Mouse (Mus musculus) cortical plate, adult 2 months (tissue): ENCODE measurements at regions not wholly inside any gene's neighbourhood (a gene's known extent, or its start where the extent isn't known, plus 50 kb on each side); places are given as distances from the start of the nearest gene placed in this dataset.

Source experiments
- CTCF ChIP-seq: fragments of 200-500 bp; IDR thresholded peaks from 2 replicates; pipeline ENCODE4 v1.5.1; 2011; ENCODE audit warnings: mild to moderate bottlenecking, control low read depth, low read length; ENCODE audit not compliant: insufficient read depth; ENCODE audit errors: extremely low read depth
- POLR2A ChIP-seq: fragments of 200-500 bp; IDR thresholded peaks from 2 replicates; pipeline ENCODE4 v1.6.1; 2011; ENCODE audit warnings: mild to moderate bottlenecking, low read length, control low read depth; ENCODE audit not compliant: insufficient read depth; ENCODE audit errors: extremely low read depth

DNA sequence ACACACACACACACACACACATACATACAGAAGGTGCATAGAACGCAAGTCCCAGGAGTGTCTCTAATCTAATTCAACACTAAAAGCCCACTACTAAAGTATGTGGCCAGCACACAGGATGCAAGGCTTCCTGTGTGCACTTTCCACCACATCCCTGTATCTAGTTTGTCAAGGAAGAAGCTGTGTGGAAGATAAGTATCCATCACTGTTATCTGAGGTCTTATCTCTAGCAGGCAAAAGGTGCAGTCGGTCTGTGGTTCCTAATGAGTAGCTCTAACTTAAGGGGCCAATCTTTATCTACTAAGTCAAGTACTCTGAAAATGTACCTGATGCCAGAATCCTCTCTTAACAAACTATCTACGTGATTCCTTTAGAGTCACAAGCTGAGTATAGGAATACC lies 295.8 kb upstream of the Pitrm1 start:
- no peak for TF ChIP-seq CTCF
- TF ChIP-seq POLR2A = no peak
